ENCODE assay signal across 8 mouse cellular contexts in genomic region chr14:59555928-59556531, GRCm38 (mm10). TPM values are rescaled to one million over a fixed set of nuclear protein-coding genes. Genes with fewer than 3 reads are reported as not detected.
DNase-seq lines count a peak whose midpoint lies in the region; ATAC-seq and TF ChIP-seq lines count a peak whose summit lies in the region.

No protein-coding gene starts in this region.

- DNase-seq in G1E (ENCODE audit: low spot score) = peak; percentile 18
- DNase-seq in c-Kit-positive CD71-negative TER-119-negative erythroid progenitor cells, embryonic 14.5 days (ENCODE audit: low read depth) = peak; percentile 63
- peak; percentile 84 for DNase-seq in forebrain, embryonic 14.5 days (ENCODE audit: low spot score)
- DNase-seq in heart, postnatal 25 days (ENCODE audit: low spot score) = peak; percentile 29
- peak; percentile 64 to 88 for DNase-seq in layer of hippocampus, adult 18-20 months (ENCODE audit: low spot score in 2 of 2)
- DNase-seq in ovary, postnatal 10 days (ENCODE audit: low spot score) = peak; percentile 66
- DNase-seq in thymus, postnatal 14 days = peak; percentile 79

- 55% methylated on average over 13 of the region's 13 CpGs for WGBS in forebrain, embryonic 14.5 days
- 43% methylated on average over 13 of the region's 13 CpGs for WGBS in lung, embryonic 15.5 days

- peak; percentile 42 for TF ChIP-seq CTCF in G1E (IDR thresholded peaks at IDR 0.05; ENCODE audit: low read depth, low read length)

- no peak for ATAC-seq in G1E (ENCODE audit: extremely low read depth, insufficient number of reproducible peaks, low FRiP score, poor library complexity, severe bottlenecking)
- peak; percentile 44 for ATAC-seq in forebrain, embryonic 14.5 days
- peak; percentile 40; the same call in 1 of the 2 replicates for ATAC-seq in lung, embryonic 15.5 days (ENCODE audit: borderline replicate concordance, extremely low read depth, low FRiP score, low TSS enrichment)

- H3K36me3 ChIP-seq in G1E (replicated peaks) = peaks cover 13% of the 10 kb centered on the region
- H3K36me3 ChIP-seq in forebrain, embryonic 14.5 days (ENCODE audit: control insufficient read depth, insufficient read depth, low read length) = no peaks in the 10 kb centered on the region
- no peaks in the 10 kb centered on the region for H3K36me3 ChIP-seq in lung, embryonic 15.5 days

- H3K4me1 ChIP-seq in G1E (ENCODE audit: insufficient read depth, low read depth, low read length) = no peaks in the 10 kb centered on the region; the same call in 1 of the 2 replicates
- H3K4me1 ChIP-seq in forebrain, embryonic 14.5 days (ENCODE audit: control insufficient read depth, insufficient read depth, low read length) = no peaks in the 10 kb centered on the region
- peaks cover 7% of the 10 kb centered on the region; the same call in 1 of the 2 replicates for H3K4me1 ChIP-seq in lung, embryonic 15.5 days

- peaks cover 3% of the 10 kb centered on the region; the same call in 1 of the 2 replicates for H3K27me3 ChIP-seq in G1E (ENCODE audit: insufficient read depth, low read length)
- H3K27me3 ChIP-seq in forebrain, embryonic 14.5 days (replicated peaks; ENCODE audit: control insufficient read depth, insufficient read depth, low read length) = no peaks in the 10 kb centered on the region
- H3K27me3 ChIP-seq in lung, embryonic 15.5 days = no peaks in the 10 kb centered on the region

- no peak overlapping the region for H3K4me3 ChIP-seq in G1E (ENCODE audit: low read depth, low read length)
- H3K4me3 ChIP-seq in forebrain, embryonic 14.5 days (ENCODE audit: low read depth, low read length) = no peak overlapping the region
- H3K4me3 ChIP-seq in lung, embryonic 15.5 days = no peak overlapping the region

- H3K4me2 ChIP-seq in forebrain, embryonic 14.5 days (ENCODE audit: low read length) = no peak overlapping the region
- H3K4me2 ChIP-seq in lung, embryonic 15.5 days = no peak overlapping the region; the same call in 1 of the 2 replicates

- no peaks in the 10 kb centered on the region for H3K9me3 ChIP-seq in G1E (replicated peaks)
- no peaks in the 10 kb centered on the region for H3K9me3 ChIP-seq in forebrain, embryonic 14.5 days (replicated peaks; ENCODE audit: control insufficient read depth, low read length)
- no peaks in the 10 kb centered on the region for H3K9me3 ChIP-seq in lung, embryonic 15.5 days

- intact Hi-C loops in heart, postnatal 25 days (cut with DNase I) = loop anchor here (2.0 kb wide), 4 partner anchors 87 to 401 kb away; no protein-coding TSS in a partner anchor

- no peak overlapping the region for H3K9ac ChIP-seq in forebrain, embryonic 14.5 days (ENCODE audit: low read length)
- H3K9ac ChIP-seq in lung, embryonic 15.5 days = no peak overlapping the region

- no peak overlapping the region for H3K27ac ChIP-seq in forebrain, embryonic 14.5 days (ENCODE audit: low read depth, low read length)
- H3K27ac ChIP-seq in lung, embryonic 15.5 days = no peak overlapping the region

RNA-seq across cellular contexts. Expression of gene Cdadc1, which starts 41.7 kb away (rescaled TPM):
- total RNA-seq in G1E (2014; fragmentation: Nextera tagmentation) (24.3 and 26.2 TPM in 2 replicates), G1E (2017) (9.0 and 15.3 TPM in 2 replicates)
- 17.7 and 19.0 TPM in 2 replicates for polyA plus RNA-seq in G1E (2012)
- polyA plus RNA-seq in forebrain, embryonic 14.5 days (2014; fragmentation: Nextera tagmentation; extraction: Ambion mirVana) = 33.0 and 35.7 TPM in 2 replicates
- 10 to 100 TPM; 42.6 to 45.8 TPM for total RNA-seq in heart, postnatal 25 days (2021)
- total RNA-seq in layer of hippocampus, adult 18-20 months (2021) = 10 to 100 TPM; 78.3 to 79.8 TPM
- 30.6 and 36.2 TPM in 2 replicates for polyA plus RNA-seq in lung, embryonic 15.5 days (2015; fragmentation: Nextera tagmentation; extraction: Ambion mirVana)

Comparison
In these comparisons a context has a peak if more than half of its experiments do, and no peak if none do; other contexts are left out.
1. DNase-seq: peak in every context shown above with its lines; median percentile 84 in forebrain, embryonic 14.5 days; 79 in thymus, postnatal 14 days; 76 in layer of hippocampus, adult 18-20 months; 66 in ovary, postnatal 10 days; 63 in c-Kit-positive CD71-negative TER-119-negative erythroid progenitor cells, embryonic 14.5 days; 29 in heart, postnatal 25 days; 18 in G1E.